Mouse (Mus musculus): Measurements from ENCODE around the gene Catspere2. TPM values are rescaled to one million over a fixed set of nuclear protein-coding genes. Genes with fewer than 3 reads are reported as not detected.

Catspere2 gene
- 0.14 and 0.19 TPM in 2 replicates for polyA plus RNA-seq (2012; rRNA removed)

GRCm38 (mm10) chr1:177983024-177983450 lies at the start of gene Catspere2:
Gene Catspere2 (plus strand): TSS chr1:177983423.

GRCm38 (mm10) chr1:178187216-178187791 lies 204.1 kb downstream of the Catspere2 start, which contains the start of gene Desi2:
Gene Desi2 (plus strand): TSS chr1:178187417.

Other genes with a start within 250 kb of the Catspere2 start
- 44.1 and 49.3 TPM in 2 replicates for gene Adss, start 186.9 kb upstream of the Catspere2 start, polyA plus RNA-seq (2012; rRNA removed)
- gene Desi2, start 204.0 kb downstream of the Catspere2 start, polyA plus RNA-seq (2012; rRNA removed): 9.8 and 12.3 TPM in 2 replicates

Measured in central nervous system, embryonic 11.5 days (tissue).